Mouse (Mus musculus) layer of hippocampus, postnatal 25 days (tissue): ENCODE data around the gene Engase. TPM values are rescaled to one million over a fixed set of nuclear protein-coding genes. Genes with fewer than 3 reads are reported as not detected.

Source experiments
- DNase-seq, 2 experiments: peaks; one replicate each; pipeline ENCODE4 v3.0.0; 2022; ENCODE audit warnings: mixed read lengths in 2 of 2, low spot score in 1 of 2; ENCODE audit errors: extremely low spot score in 1 of 2
- total RNA-seq, 2 experiments: library from RNA; stranded (reverse); gene quantifications; 2 replicates each; pipeline ENCODE4 v1.2.3; 2021

Gene Engase
- total RNA-seq, 2 experiments from 2014 or later: 12.3 to 14.1 TPM

DNA sequence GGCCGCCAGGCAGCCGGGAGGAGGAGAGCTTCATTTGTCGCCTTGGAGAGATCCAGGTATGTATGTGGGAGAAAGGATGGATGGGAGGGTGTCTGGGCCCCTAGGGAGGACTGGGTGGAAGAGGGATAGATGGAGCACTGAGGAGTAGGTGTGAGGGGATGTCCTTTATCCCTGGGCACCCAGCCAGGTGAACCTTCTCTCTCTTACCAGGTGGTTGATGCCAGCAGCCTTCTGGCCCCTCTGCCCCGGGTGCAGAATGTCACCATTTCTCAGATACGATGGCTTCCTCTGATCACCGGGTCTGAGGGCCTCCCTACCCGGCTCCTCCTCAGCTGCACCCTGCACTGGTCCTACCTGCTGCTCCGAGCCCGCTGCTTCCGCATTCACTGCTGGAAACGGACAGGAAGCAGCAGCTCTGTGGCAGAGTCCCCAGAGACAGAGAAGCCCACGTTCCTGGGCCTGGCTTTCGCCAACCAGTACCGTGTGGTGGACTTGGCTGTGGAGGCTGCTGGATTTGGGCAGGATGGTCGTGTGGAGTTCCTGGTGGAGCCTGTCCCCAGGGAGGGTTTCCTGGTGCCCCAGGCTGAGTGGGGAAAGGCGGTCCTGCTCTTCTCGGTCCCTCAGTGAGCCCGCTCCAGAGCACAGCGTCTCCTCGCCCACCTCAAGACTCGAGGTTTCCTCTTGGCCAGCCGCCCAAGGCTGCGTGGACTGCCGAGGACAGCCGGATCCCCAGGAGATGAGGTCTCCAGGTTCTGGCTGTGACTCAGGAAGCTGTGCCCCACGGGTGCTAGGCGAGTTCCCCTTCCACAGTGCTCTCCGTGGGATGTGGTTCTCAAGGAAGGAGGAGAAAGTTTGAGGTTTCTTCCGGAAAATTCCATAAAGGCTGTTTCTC lies 10.5 kb downstream of the Engase start:
- DNase-seq: no peak

DNA sequence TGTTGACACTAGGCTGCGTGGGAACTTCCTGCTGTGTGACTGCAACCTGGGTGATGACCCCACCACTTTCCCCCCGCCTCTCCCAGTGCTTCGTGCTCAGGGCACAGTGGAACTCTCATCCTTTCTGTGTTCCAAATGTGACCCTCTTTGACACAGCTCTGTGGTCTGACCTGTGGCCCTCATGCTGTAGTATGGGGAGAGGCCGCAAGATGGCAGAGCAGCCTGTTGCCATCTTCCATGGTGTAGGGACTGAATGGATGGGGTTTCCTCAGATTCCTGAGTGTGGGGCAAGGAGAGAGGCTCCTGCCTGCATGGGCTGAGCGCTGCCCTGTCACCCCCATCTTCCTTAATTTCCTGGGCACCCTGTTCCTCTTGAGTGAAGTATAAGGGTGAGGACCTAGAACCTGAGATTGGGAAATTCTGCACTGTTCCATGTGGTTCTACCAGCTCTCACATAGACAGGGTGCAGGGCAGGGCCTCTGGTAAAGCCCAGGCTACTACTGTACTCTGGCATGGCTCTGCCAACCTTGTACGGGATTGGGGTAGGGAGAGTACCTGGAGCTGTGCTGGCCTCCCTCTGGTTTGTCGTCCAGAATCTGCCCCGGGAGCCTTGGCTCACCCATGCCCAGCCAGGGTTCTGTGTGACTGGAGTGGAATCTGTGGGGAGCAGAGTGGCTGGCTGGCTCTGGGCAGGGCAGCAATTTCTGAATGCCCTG lies 11.7 kb downstream of the Engase start:
- DNase-seq: no peak

GRCm38 (mm10) chr11:118488907-118489270 lies 12.3 kb downstream of the Engase start:
- no peak for DNase-seq

DNA sequence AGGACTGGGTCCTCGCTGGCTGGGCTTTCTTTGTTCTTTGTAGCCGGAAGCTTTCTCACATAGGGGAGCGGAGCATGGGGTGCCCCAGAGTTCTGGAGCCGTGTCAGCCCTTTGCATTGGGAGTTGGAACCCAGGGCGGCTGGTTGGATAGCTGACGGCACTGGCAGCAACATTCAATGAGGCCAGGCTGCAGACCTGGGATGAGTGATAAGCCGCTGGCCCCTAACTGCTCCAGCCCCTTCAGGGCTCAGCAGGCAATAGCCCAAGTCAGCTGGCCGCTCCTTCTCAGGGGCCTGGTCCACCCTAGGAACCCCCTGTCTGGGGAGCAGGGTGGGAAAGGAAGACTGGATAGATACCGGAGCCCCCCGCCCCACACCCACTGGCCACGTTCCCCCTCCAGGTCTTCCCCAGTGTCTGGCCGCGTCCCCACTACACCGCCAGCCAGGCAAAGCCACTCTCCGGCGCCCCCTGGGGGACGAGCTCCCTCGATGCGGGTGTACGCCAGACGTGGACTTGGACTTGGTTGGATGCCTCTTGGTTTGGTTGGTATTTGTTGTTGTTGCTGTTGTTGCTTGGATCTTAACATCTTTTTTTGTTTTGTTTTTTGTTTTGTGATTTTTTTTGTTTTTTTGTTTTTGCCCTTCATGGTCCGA lies 14.1 kb downstream of the Engase start:
- DNase-seq: peak; percentile 73 to 88

GRCm38 (mm10) chr11:118491230-118491629 lies 14.6 kb downstream of the Engase start:
- DNase-seq: no peak

GRCm38 (mm10) chr11:118493458-118493857 lies 16.8 kb downstream of the Engase start:
- DNase-seq: no peak

- DNase-seq: no peak
These were observed 17.5 kb downstream of the Engase start for GRCm38 (mm10) chr11:118494001-118494737.

DNA sequence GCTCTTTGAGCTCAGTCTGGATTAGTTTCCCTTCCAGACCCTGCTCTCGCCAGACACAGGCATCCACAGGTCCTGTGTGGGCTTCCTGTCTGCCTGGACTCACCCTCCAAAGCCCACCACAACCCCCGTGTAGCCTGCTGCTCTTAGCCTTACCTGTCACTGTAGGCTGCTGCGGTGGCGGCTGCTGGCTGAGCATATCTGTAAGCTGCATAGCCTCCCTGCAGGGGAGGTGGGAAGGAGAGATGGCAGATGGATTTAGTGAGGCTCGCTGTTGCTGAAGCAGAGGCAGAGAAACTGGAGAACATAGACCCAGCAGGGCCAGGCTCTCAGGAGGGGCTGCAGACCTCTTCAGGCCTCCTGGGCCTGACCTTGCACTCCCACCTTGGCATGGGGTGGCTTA lies 18.4 kb downstream of the Engase start:
- no peak for DNase-seq

GRCm38 (mm10) chr11:118496066-118496689 lies 19.5 kb downstream of the Engase start:
- no peak for DNase-seq

DNA sequence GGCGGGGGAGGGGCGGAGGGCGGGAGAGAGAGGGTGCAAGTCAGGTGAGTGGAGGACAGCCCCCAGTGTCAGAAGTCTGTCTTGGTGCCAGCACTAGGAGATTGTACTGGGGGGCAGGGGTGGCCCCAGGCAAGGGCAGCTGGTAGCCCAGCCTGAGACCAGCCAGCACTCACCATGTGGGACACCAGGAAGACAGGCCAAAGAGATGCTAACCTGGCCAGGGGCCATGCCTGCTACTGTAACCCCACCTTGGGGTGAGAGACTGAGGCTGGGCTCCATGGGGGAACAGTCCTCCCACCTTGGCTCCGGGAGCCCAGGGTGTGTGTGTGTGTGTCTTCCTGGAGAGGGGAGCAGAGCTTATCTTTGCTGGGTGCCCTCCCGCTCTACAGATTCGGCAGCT lies 26.4 kb downstream of the Engase start:
- DNase-seq: no peak

DNA sequence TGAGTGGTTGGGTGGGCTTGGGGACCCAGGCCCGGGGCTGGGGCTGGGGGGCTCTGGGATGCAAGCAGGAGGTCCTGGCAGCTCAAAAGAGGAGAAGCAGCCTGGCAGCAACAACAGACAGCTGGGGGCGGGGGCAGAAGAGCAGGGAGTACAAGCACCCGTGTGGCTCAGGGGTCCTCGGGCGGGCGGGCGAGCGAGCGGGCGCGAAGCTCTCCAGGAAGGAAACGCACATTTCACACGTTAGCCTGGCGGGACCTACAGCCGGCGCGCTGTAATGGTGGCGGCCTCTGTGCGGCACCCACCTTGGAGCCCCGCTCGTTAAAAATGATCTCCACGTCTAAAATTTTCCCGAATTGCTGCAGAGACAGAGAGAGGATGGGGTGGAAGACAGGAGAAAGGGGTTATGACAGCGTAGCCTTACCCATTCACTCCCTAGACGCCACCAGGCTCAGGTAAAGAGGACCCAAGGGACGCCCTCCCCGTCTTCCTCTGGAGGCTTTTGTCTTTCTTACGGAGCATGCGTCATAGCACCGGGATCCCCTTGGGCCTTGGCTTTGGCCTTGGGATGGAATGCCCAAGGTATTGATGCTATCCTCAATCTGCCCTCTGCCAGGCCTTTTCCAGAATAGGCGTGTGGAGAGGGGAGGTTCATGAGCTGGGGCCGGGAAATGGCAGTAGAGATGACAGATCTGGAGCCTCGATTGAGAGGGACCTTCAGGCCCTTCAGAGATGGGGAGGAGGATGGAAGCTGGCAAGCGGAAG lies 27.0 kb downstream of the Engase start:
- no peak for DNase-seq

- no peak for DNase-seq
These were observed 27.5 kb downstream of the Engase start for GRCm38 (mm10) chr11:118504180-118504454.

DNA sequence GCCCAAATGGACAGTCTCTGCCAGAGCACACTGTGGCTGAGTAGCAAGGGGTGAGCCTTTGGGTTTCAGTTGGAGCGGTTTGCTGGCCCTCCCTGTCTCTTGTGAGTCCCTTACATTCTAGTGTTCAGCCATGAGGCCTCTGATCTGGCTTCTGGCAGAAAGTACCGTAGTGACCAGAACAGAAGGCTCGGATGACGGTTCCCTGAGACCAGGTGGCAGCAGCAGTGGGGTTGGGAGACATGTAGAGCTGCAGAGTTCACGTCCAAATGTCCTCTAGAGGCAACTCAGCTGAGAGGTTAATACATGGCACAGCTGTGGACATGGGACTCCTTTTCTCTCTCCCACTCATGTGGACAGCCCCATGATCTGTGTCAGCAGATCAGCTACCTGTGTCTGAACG lies 30.5 kb downstream of the Engase start:
- DNase-seq: no peak

- DNase-seq: peak; percentile 68 to 84
These were observed 31.3 kb downstream of the Engase start for GRCm38 (mm10) chr11:118507904-118508303.

DNA sequence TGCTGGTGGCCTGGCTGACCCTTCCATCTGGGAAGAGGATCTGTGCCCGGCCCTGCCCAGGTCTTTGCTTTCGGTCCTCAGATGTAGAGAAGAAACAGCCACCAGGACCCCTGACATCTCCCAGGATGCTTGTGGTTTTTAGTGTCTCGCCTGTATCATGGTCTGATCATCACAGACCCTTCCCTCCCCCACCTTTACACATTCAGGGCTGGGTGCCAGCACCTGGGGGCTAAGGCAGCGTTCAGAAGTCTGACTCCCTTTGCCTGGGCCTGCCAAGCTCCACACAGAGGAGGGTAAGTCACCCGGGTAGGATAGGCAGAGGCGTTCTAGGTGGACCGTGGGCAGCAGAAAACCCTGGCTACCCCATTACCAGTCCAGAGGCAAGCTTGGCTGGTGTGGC lies 31.7 kb downstream of the Engase start:
- DNase-seq: no peak

DNA sequence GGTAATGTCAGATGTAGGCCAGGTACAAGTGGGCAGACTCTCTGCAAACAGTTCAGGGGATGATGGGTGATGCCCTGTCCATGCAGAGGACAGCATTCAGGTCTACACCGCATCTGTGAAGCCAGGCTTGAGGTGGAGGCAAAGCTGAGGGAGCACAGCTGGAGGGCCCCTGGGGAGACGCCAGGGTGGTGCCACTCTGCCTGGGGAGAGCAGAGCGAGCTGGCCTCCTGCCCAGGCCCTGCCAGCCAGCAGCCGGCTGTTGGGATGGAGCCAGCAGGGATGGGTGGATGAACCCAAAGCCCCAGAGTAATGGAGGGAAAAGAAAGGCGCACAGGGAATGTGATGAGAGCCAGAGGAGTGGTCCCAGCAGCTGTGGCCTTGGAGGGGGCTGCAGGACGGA lies 35.2 kb downstream of the Engase start:
- DNase-seq: peak in 1 of 2 experiments; percentile 62

- DNase-seq: no peak
These were observed 35.8 kb downstream of the Engase start for GRCm38 (mm10) chr11:118512257-118512910.

GRCm38 (mm10) chr11:118517924-118518323 lies 41.3 kb downstream of the Engase start:
- no peak for DNase-seq

DNA sequence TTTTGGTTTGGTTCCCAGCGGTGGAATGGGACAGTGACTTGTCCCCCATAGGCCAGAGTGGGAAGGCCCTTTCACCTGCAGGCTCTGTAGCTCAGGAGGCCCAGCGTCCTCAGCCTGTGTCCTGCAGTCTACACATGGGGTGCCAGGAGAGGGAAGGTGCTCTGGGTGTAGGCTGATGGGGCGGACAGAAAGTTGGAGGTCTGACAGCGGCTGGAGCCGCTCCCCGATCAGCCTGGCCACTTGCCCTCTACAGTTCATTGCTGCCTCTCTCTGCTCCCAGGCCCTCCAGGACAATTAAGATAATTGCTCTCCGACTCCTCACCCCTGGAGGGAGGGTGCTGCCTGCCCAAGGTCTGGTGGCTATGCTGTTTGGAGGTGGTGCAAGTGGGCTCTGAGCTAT lies 42.1 kb downstream of the Engase start:
- no peak for DNase-seq
